Mouse (Mus musculus) MEL (cell line): ENCODE data around the gene Prkcz. TPM values are rescaled to one million over a fixed set of nuclear protein-coding genes. Genes with fewer than 3 reads are reported as not detected.

Experiments used
- DNase-seq: peaks from one replicate; pipeline ENCODE4 v3.0.0; 2011; ENCODE audit warnings: low read depth, low spot score
- H3K27ac ChIP-seq: 2 replicates; pipeline ENCODE4 v1.5.1; 2012; ENCODE audit warnings: low read depth, mild to moderate bottlenecking, control low read depth, low read length, moderate library complexity; ENCODE audit not compliant: control insufficient read depth
- H3K27me3 ChIP-seq, 2 experiments: fragments of 150-350 bp in 1 of 2; sonication (generic) in 1 of 2; 2 replicates each; pipeline ENCODE4 v1.6.1; 2012; ENCODE audit warnings: low read length in 2 of 2, mild to moderate bottlenecking in 2 of 2, improper control_type of control experiment in 1 of 2, moderate library complexity in 1 of 2; ENCODE audit not compliant: insufficient read depth in 2 of 2, control insufficient read depth in 1 of 2
- H3K36me3 ChIP-seq, 2 experiments: 2 replicates each; pipeline ENCODE4 v1.6.1; 2012 to 2014; ENCODE audit warnings: low read length in 2 of 2, improper control_type of control experiment in 1 of 2, inconsistent platforms in 1 of 2, mild to moderate bottlenecking in 1 of 2; ENCODE audit not compliant: insufficient read depth in 2 of 2, control insufficient read depth in 1 of 2
- H3K4me1 ChIP-seq, 2 experiments: fragments of 150-350 bp in 1 of 2; sonication (generic) in 1 of 2; 2 replicates each; pipeline ENCODE4 v1.6.1; 2012; ENCODE audit warnings: low read length in 2 of 2, improper control_type of control experiment in 1 of 2, mild to moderate bottlenecking in 1 of 2; ENCODE audit not compliant: insufficient read depth in 2 of 2, control insufficient read depth in 1 of 2
- H3K4me3 ChIP-seq, 2 experiments: fragments of 150-350 bp in 1 of 2; sonication (generic) in 1 of 2; 2 replicates each; pipeline ENCODE4 v1.5.1; 2012; ENCODE audit warnings: low read depth in 2 of 2, low read length in 2 of 2, mild to moderate bottlenecking in 2 of 2, moderate library complexity in 2 of 2, control low read depth in 1 of 2, improper control_type of control experiment in 1 of 2; ENCODE audit not compliant: control insufficient read depth in 1 of 2, insufficient read depth in 1 of 2
- H3K79me2 ChIP-seq: 2 replicates; pipeline ENCODE4 v1.6.1; 2012; ENCODE audit warnings: mild to moderate bottlenecking, low read length, moderate library complexity; ENCODE audit not compliant: control insufficient read depth, poor library complexity, insufficient read depth
- H3K9ac ChIP-seq: 2 replicates; pipeline ENCODE4 v1.6.1; 2012; ENCODE audit warnings: low read depth, mild to moderate bottlenecking, control low read depth, low read length, moderate library complexity; ENCODE audit not compliant: control insufficient read depth, poor library complexity, severe bottlenecking
- H3K9me3 ChIP-seq: fragments of 150-350 bp; sonication (generic); replicated peaks from 2 replicates; pipeline ENCODE4 v1.6.1; 2012; ENCODE audit warnings: mild to moderate bottlenecking, low read length, improper control_type of control experiment, moderate library complexity; ENCODE audit not compliant: insufficient read depth
- BHLHE40 ChIP-seq: IDR thresholded peaks from 2 replicates; pipeline ENCODE4 v1.6.1; 2012; ENCODE audit warnings: low read depth, mild to moderate bottlenecking, inconsistent platforms, low read length, improper control_type of control experiment, borderline replicate concordance
- CHD1 ChIP-seq: IDR thresholded peaks from 2 replicates; pipeline ENCODE4 v1.6.1; 2012; ENCODE audit warnings: low read depth, mild to moderate bottlenecking, inconsistent platforms, low read length, improper control_type of control experiment
- CTCF ChIP-seq, 3 experiments: IDR thresholded peaks in 2 of 3; conservative IDR thresholded peaks in 1 of 3; 2 replicates each; pipeline ENCODE4 v1.5.1; 2011 to 2012; ENCODE audit warnings: low read length in 3 of 3, low read depth in 2 of 3, mild to moderate bottlenecking in 2 of 3, improper control_type of control experiment in 1 of 3, inconsistent platforms in 1 of 3, mixed read lengths in 1 of 3, moderate library complexity in 1 of 3; ENCODE audit not compliant: control insufficient read depth in 1 of 3, insufficient read depth in 1 of 3, poor library complexity in 1 of 3, severe bottlenecking in 1 of 3
- E2F4 ChIP-seq: IDR thresholded peaks from 2 replicates; pipeline ENCODE4 v1.6.1; 2011; ENCODE audit warnings: low read depth, low read length, improper control_type of control experiment, borderline replicate concordance
- EP300 ChIP-seq, 2 experiments: IDR thresholded peaks; 2 replicates each; pipeline ENCODE4 v1.6.1; 2011; ENCODE audit warnings: improper control_type of control experiment in 2 of 2, low read length in 2 of 2, low read depth in 1 of 2, mild to moderate bottlenecking in 1 of 2
- ETS1 ChIP-seq: IDR thresholded peaks from 2 replicates; pipeline ENCODE4 v1.6.1; 2012; ENCODE audit warnings: low read depth, mild to moderate bottlenecking, inconsistent platforms, low read length, improper control_type of control experiment, moderate library complexity
- JUND ChIP-seq: IDR thresholded peaks from 2 replicates; pipeline ENCODE4 v1.6.1; 2011; ENCODE audit warnings: low read depth, mild to moderate bottlenecking, improper control_type of control experiment, low read length
- MAZ ChIP-seq: IDR thresholded peaks from 2 replicates; pipeline ENCODE4 v1.6.1; 2012; ENCODE audit warnings: low read depth, mild to moderate bottlenecking, inconsistent platforms, low read length, improper control_type of control experiment
- MXI1 ChIP-seq: IDR thresholded peaks from 2 replicates; pipeline ENCODE4 v1.6.1; 2011; ENCODE audit warnings: mild to moderate bottlenecking, low read depth, low read length, improper control_type of control experiment
- NELFE ChIP-seq: IDR thresholded peaks from 2 replicates; pipeline ENCODE4 v1.6.1; 2011; ENCODE audit warnings: low read depth, low read length, improper control_type of control experiment
- POLR2A ChIP-seq, 2 experiments: IDR thresholded peaks; 2 replicates each; pipeline ENCODE4 v1.6.1; 2011 to 2012; ENCODE audit warnings: low read length in 2 of 2, mild to moderate bottlenecking in 2 of 2, control low read depth in 1 of 2, improper control_type of control experiment in 1 of 2, low read depth in 1 of 2, moderate library complexity in 1 of 2; ENCODE audit not compliant: control insufficient read depth in 1 of 2, insufficient read depth in 1 of 2, poor library complexity in 1 of 2
- RAD21 ChIP-seq: IDR thresholded peaks from 2 replicates; pipeline ENCODE4 v1.6.1; 2011; ENCODE audit warnings: mild to moderate bottlenecking, low read depth, low read length, improper control_type of control experiment
- SIN3A ChIP-seq: IDR thresholded peaks from 2 replicates; pipeline ENCODE4 v1.6.1; 2012; ENCODE audit warnings: low read length, improper control_type of control experiment, inconsistent platforms
- TCF12 ChIP-seq: IDR thresholded peaks from 2 replicates; pipeline ENCODE4 v1.6.1; 2014; ENCODE audit warnings: low read depth, mild to moderate bottlenecking, inconsistent platforms, low read length, improper control_type of control experiment, moderate library complexity
- UBTF ChIP-seq: IDR thresholded peaks from 2 replicates; pipeline ENCODE4 v1.6.1; 2012; ENCODE audit warnings: low read depth, mild to moderate bottlenecking, inconsistent platforms, low read length, improper control_type of control experiment, moderate library complexity, borderline replicate concordance; ENCODE audit not compliant: insufficient read depth
- ZC3H11A ChIP-seq: IDR thresholded peaks from 2 replicates; pipeline ENCODE4 v1.6.1; 2012; ENCODE audit warnings: low read depth, mild to moderate bottlenecking, inconsistent platforms, low read length, improper control_type of control experiment
- ZKSCAN1 ChIP-seq: IDR thresholded peaks from 2 replicates; pipeline ENCODE4 v1.6.1; 2012; ENCODE audit warnings: low read depth, mild to moderate bottlenecking, inconsistent platforms, low read length, improper control_type of control experiment, moderate library complexity
- polyA plus RNA-seq, 2 experiments: library from polyadenylated mRNA; stranded (reverse) in 1 of 2; unstranded in 1 of 2; fragments of >175 nt in 1 of 2; fragments of >200 nt in 1 of 2; gene quantifications; 2 replicates each; pipeline versions ENCODE4 v1.2.1 to v1.2.4; 2012; ENCODE audit warnings: low replicate concordance in 2 of 2, low read depth in 1 of 2; ENCODE audit not compliant: insufficient read length in 2 of 2, insufficient read depth in 1 of 2, missing spikeins in 1 of 2
- total RNA-seq: library from RNA; depleted of rRNA; stranded (reverse); fragments of 300-350 nt; gene quantifications from 2 replicates; pipeline ENCODE4 v1.2.3, GENCODE M21; 2012

Gene Prkcz
- total and polyA plus RNA-seq, 3 experiments = 0.12 to 0.92 TPM; not detected in 1

DNA sequence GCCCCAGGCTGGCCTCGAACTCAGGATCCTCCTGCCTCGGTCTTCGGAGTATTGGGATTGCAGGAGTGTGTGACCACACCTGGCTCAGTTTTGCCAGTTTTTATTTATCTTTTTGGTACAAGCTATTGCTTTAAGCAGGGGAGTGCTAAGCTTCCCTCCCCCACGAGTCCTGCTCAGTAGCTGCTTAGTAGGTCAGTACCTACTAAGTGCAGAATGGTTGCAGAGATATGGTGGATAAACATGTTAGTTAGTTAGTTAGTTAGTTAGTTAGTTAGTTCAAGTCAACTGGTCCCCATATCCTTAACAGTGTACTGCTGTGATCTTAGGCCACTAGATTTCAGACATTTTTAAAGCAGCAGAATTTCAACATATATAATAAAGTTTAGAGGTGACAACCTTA lies 75.1 kb downstream of the Prkcz start:
- H3K27me3 ChIP-seq = 0 out of 4 replicates have a peak, but pooled peaks cover 0 to 1% of the 10 kb centered on the region in 2 experiments
- no peak overlapping the region for H3K9ac ChIP-seq
- no peak overlapping the region for H3K4me3 ChIP-seq
- no peaks in the 10 kb centered on the region for H3K79me2 ChIP-seq
- no peak for DNase-seq
- H3K4me1 ChIP-seq = peaks cover 0 to 7% of the 10 kb centered on the region in 2 experiments; a peak in 2 of 4 replicates
- H3K27ac ChIP-seq = no peak overlapping the region
- H3K36me3 ChIP-seq = no peaks in the 10 kb centered on the region; a peak in 1 of 4 replicates
- TF ChIP-seq CHD1 (no peak), ZKSCAN1 (peak; percentile 81)
- no peaks in the 10 kb centered on the region for H3K9me3 ChIP-seq

DNA sequence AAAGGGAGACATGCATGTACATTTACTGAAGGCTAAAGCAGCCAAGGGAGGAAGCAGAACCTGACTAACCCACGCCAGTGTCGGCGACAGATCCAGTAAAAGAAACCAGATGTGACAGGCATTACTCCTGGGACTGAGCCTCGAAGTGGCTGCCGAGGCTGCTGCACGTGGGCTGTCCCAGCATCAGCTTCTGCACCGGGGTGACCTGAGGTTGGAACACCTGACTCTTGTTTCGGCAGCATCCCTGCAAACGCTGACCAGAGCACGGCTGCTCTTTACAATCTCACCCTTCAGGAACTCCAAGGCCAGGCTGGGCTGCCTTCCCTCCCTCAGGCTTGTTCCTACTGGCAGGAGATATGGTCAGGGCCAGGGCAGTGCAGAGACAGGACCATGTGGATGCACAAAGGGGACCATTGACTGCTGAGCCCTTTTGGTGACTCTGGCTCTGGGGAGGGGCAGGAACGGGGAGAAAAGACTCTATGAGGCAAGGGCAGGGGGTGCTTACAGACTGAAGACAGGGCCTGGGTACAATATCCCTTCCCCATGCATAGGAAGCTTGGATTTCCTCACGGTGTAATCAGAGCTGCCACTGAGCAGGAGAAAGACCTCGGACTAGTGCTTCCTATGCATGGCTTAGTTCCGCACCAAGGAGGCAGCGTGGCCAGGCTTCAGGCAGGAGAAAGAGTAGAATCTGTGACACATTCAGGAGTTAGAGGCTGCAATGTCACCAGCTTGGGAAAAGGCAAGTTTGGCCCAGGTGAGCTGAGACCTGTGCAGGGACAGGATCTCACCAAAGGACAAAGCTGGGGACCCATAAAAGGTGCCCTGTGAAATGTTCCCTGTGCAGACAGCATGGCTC lies 76.4 kb downstream of the Prkcz start:
- no peak overlapping the region for H3K27ac ChIP-seq
- peaks cover 0 to 3% of the 10 kb centered on the region in 2 experiments; a peak in 2 of 4 replicates for H3K36me3 ChIP-seq
- H3K4me3 ChIP-seq = no peak overlapping the region
- no peaks in the 10 kb centered on the region for H3K9me3 ChIP-seq
- H3K79me2 ChIP-seq = no peaks in the 10 kb centered on the region
- H3K27me3 ChIP-seq = 0 out of 4 replicates have a peak, but pooled peaks cover 0 to 1% of the 10 kb centered on the region in 2 experiments
- H3K9ac ChIP-seq = no peak overlapping the region
- no peak for TF ChIP-seq E2F4
- no peak for TF ChIP-seq CTCF (IDR thresholded peaks at IDR 0.05 in 2 of 3, conservative IDR thresholded peaks at IDR 0.05 in 1 of 3; ENCODE audit: control insufficient read depth in 1 of 3, insufficient read depth in 1 of 3, low read depth in 2 of 3, low read length in 3 of 3, poor library complexity in 1 of 3, severe bottlenecking in 1 of 3)
- no peak for TF ChIP-seq EP300 (IDR thresholded peaks at IDR 0.05; ENCODE audit: low read depth in 1 of 2, low read length in 2 of 2)
- no peak for TF ChIP-seq ZC3H11A
- no peak for TF ChIP-seq UBTF
- TF ChIP-seq POLR2A (IDR thresholded peaks at IDR 0.05; ENCODE audit: control insufficient read depth in 1 of 2, insufficient read depth in 1 of 2, low read depth in 1 of 2, low read length in 2 of 2, poor library complexity in 1 of 2) = no peak
- no peak for TF ChIP-seq RAD21
- TF ChIP-seq JUND = no peak
- no peak for TF ChIP-seq MAZ
- TF ChIP-seq CHD1 = no peak
- TF ChIP-seq SIN3A = no peak
- TF ChIP-seq TCF12 = no peak
- no peak for TF ChIP-seq MXI1
- TF ChIP-seq BHLHE40 = no peak
- no peak for TF ChIP-seq ETS1
- no peak for TF ChIP-seq NELFE
- TF ChIP-seq, all 39 proteins: peak for 0
- H3K4me1 ChIP-seq = peaks cover 0 to 16% of the 10 kb centered on the region in 2 experiments; a peak in 2 of 4 replicates
- DNase-seq = no peak
